Mouse (Mus musculus): Measurements from ENCODE around the gene Slc39a13. TPM values are rescaled to one million over a fixed set of nuclear protein-coding genes. Genes with fewer than 3 reads are reported as not detected.
"Not testable (repeated sequence)": the region's sequence is repeated elsewhere in the genome, so short reads cannot be mapped to it uniquely, and the experiment has no call there.

Slc39a13 gene
- total RNA-seq, 2 experiments from 2014 or later, result 10.6 to 21.3 TPM

DNA sequence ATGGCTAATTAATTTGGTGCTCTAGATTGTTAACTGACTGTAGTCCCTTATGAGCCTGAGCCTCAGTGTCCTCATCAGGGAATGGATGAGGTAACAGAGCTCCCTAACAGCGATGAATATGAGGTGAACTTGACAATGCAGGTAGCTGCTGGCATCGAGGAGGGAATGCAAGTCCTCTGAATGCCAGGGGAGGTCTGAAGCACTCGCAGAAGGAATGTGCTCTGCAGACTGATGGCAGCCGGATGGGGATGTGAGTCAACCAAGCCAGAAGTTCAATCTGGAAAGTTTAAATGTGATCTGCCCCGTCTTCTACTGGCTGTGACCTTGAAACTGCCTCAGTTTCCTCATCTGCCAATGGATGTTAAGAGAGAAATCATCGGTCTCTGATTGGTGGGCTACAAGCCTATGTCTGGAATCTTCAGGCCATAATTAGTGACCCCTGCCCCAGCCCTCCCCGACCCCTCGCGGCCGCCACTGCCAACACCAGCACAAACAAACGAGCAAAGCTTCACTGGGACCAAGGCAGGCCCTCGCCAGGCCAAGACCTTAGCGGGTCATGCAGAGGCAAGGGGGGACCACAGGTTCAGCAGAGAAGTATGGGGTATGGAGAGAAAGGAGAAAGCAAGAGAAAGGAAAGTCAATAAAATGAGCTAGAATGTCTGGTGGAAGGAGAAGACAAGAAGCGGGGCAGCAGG lies 764 bp downstream of the Slc39a13 start:
- no peak for ATAC-seq (replicated peaks; ENCODE audit: low FRiP score, low TSS enrichment, poor library complexity, severe bottlenecking)

- ATAC-seq (replicated peaks; ENCODE audit: low FRiP score, low TSS enrichment, poor library complexity, severe bottlenecking), result no peak
These were observed 1.4 kb downstream of the Slc39a13 start for GRCm38 (mm10) chr2:91068872-91069165.

GRCm38 (mm10) chr2:91068162-91068871 lies 1.9 kb downstream of the Slc39a13 start:
- ATAC-seq (replicated peaks; ENCODE audit: low FRiP score, low TSS enrichment, poor library complexity, severe bottlenecking), result no peak

GRCm38 (mm10) chr2:91066455-91066854 lies 3.8 kb downstream of the Slc39a13 start:
- no peak for ATAC-seq (replicated peaks; ENCODE audit: low FRiP score, low TSS enrichment, poor library complexity, severe bottlenecking)

DNA sequence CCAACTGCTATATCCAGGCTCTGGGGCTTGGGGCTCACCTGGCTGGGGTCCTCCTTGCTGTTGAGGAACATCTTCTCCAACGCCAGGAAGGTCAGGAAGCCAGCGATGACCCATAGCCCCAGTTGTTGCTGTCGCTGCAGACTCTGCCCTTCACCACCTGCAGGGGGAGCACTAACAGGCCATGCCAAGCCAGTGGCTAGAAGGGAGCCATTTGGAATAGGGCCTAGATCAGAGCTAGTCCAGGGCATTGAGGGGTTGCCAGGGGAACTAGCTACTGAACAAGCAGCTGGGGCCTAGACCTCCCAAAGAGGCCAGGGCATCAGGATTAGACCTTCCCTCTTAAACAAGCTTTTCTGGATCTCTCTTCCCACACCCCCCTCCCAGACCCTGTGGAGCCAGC lies 4.7 kb downstream of the Slc39a13 start:
- ATAC-seq (replicated peaks; ENCODE audit: low FRiP score, low TSS enrichment, poor library complexity, severe bottlenecking), result no peak

DNA sequence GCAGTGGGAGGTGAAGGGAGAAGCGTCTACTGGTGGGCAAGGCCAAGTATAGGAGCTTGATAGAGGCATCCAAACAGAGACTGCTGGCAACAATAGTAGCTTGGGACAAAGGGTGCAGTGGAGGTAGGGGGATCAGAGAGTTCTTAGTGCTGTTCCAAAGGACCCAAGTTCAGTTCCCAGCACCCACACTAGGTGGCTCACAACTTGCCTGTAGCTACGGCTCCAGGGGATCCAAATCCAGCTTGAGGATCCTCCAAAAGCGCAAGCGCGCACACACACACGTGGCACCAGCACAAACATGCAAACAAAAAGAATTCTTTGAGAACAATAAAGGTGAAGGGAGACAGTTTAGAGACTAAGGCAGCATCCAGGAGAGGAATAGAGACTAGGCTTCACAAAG lies 6.0 kb downstream of the Slc39a13 start:
- no peak for ATAC-seq (replicated peaks; ENCODE audit: low FRiP score, low TSS enrichment, poor library complexity, severe bottlenecking)

DNA sequence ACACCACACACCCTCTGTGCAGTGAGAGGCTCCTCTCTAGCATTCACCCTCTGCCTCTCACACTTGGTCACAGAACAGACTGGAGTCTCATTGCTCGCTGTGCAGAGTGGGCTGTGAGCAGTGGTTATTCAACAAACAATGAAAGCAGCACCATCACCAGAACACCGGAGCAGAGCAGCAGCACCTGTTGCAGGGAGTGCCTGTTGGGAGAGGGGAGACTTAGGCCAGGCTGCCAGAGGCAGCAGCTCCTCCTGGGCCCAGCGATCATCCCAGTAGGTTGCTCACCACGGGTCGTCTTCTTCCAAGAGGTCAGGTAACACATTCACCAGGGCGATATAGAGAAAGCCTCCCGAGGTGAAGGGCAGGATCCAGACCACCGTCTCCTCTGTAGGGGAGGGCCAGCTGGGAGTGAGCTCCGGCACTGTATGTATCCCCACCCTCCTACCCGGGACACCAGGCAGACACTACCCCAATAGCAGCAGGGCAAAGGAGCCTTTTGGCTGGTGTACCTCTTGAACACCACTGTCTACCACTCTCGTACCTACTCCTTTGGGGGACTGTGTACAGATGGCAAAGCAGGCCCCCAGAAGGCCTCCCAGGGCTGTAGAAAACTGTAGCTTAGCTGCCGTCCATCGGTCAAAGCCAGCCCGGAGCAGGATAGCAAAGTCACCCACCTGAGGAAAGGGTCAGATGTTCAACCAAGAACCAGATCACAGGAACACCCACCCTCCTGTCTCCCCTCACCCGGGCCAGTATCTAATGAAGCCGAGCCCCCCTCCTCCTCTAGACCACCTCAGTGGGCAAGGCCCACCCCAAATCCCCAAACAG lies 7.2 kb downstream of the Slc39a13 start:
- no peak for ATAC-seq (replicated peaks; ENCODE audit: low FRiP score, low TSS enrichment, poor library complexity, severe bottlenecking)

DNA sequence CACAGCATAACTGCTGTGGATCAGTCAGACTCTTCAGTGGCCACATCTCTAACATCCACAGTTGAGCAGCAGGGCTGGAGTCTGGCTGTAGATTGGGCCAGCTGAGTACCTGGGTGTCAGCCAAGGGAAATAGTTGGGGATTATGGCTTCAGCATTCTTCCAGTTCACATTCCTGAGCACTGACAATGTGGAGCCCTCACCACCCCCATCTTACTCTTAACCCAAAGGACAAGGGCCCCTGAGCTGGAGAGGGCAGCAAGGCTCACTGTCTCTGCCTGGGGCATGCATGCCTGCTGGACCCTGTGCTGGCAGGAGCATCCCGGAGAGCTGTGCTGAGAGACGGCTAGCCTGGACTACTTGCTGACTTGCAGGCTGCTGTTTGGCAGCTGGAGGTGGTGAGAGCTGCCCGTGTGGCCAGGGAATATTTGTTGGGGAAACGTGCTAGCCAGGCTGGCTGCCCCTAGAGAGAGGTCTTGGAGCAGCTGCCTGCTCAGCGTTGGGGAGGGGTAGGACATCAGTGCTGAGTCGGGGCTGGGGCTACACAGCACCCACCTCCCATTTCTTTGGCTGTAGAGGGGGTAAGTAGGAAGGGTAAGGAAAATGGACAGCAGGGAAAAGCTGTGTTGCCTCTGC lies 8.3 kb downstream of the Slc39a13 start:
- ATAC-seq (replicated peaks; ENCODE audit: low FRiP score, low TSS enrichment, poor library complexity, severe bottlenecking), result no peak

GRCm38 (mm10) chr2:91060544-91061355 lies 9.5 kb downstream of the Slc39a13 start:
- peak; percentile 84 for ATAC-seq (replicated peaks; ENCODE audit: low FRiP score, low TSS enrichment, poor library complexity, severe bottlenecking)

DNA sequence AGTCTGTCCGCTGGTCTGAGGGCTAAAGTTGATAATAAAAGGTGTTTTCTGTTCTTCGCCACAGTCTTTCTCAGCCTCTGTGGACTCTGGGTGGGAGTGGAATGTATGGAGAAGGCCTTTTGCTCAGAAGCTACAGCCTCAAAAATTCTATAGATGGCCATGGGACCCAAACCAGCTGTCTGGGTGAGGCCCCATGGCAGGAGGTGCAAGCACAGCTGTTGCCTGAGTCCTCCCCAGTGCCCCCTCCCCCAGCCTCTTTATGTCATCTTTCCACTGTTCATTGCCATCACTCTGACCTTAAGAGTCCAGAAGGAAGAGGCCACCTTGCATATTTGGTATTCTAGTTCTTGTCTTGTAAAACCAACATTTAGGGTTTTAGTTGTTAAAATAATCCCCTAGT lies 10.8 kb downstream of the Slc39a13 start:
- no peak for ATAC-seq (replicated peaks; ENCODE audit: low FRiP score, low TSS enrichment, poor library complexity, severe bottlenecking)

DNA sequence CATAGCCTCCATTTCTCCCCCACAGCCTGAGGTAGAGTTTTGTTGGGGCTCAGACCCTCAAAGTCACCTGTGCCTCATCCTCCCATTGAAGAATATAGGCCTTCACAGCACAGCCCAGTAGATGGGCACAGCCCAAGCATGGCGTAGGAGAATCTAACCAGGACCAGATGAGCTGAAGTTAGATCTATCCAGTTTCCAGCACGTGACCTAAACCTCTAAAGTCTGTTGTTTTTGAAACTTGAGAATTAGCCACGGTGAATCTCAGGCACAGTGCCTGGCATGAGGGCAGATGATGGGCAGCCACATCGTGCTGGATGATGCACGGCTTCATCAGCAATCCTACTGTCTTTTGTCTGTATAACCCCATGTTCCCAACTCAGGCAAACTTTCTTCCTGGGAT lies 11.8 kb downstream of the Slc39a13 start:
- no peak for ATAC-seq (replicated peaks; ENCODE audit: low FRiP score, low TSS enrichment, poor library complexity, severe bottlenecking)

DNA sequence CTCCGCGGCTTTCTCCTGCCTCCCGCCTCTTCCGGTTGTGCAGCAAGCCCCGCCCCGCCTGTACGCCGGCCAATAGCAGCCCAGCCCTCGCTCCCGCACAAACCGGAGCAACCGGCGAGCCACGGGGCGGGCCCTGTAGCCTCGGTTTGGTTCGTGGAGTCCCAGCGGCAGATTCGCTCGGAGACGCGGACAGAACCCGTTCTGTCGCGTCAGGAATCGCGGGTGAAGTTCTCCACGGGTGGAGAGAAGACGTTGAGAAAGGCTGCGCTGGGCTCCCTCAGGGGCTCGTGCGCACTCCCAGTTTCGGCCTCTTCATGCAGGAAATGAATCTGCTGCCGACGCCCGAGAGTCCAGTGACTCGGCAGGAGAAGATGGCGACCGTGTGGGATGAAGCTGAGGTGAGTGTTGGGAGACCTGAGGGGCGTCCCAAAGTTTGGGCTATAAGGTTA lies 16.3 kb downstream of the Slc39a13 start, which contains the start of gene Psmc3:
Psmc3 (plus strand) TSS at position 76 of the 449 bp plus-strand sequence.
- ATAC-seq (replicated peaks; ENCODE audit: low FRiP score, low TSS enrichment, poor library complexity, severe bottlenecking), result peak; percentile 98

- ATAC-seq (replicated peaks; ENCODE audit: low FRiP score, low TSS enrichment, poor library complexity, severe bottlenecking), result no peak
These were observed 16.9 kb downstream of the Slc39a13 start for GRCm38 (mm10) chr2:91053181-91053933.

GRCm38 (mm10) chr2:91052752-91053151 lies 17.5 kb downstream of the Slc39a13 start:
- ATAC-seq (replicated peaks; ENCODE audit: low FRiP score, low TSS enrichment, poor library complexity, severe bottlenecking), result no peak

DNA sequence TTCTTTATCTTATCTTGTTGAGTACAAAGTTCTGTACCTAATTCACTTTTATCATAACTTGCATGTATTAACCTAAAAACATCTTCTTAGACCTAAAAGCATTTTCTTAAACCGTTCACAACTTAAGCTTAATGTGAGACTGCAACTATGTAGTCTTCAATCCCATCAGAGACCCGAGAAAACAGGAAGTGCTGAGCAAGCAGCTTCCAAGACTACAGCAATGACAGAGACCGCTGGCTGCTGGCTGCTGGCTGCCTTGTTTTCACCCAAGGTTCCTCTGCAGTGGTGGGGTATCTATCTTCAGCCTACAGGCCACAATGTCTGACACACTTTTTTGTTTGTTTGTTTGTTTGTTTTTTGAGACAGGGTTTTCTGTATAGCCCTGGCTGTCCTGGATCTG lies 18.3 kb downstream of the Slc39a13 start:
- ATAC-seq (replicated peaks; ENCODE audit: low FRiP score, low TSS enrichment, poor library complexity, severe bottlenecking), result no peak

- no peak for ATAC-seq (replicated peaks; ENCODE audit: low FRiP score, low TSS enrichment, poor library complexity, severe bottlenecking)
These were observed 22.9 kb downstream of the Slc39a13 start for GRCm38 (mm10) chr2:91047359-91047758.

DNA sequence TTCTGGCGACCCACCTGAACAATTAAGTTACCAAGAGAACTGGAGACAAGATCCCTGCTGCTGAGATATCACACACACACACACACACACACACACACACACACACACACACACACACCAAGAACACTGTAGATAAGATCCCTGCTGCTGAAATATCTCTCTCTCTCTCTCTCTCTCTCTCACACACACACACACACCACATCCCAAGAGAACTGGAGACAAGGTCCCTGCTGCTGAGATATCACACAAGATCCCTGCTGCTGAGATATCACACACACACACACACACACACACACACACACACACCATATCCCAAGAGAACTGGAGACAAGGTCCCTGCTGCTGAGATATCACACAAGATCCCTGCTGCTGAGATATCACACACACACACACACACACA lies 24.4 kb downstream of the Slc39a13 start:
- ATAC-seq (replicated peaks; ENCODE audit: low FRiP score, low TSS enrichment, poor library complexity, severe bottlenecking), result not testable (repeated sequence)

- no peak for ATAC-seq (replicated peaks; ENCODE audit: low FRiP score, low TSS enrichment, poor library complexity, severe bottlenecking)
These were observed 25.5 kb downstream of the Slc39a13 start for GRCm38 (mm10) chr2:91044727-91045126.
